Mouse (Mus musculus) bone marrow macrophage, adult 2 months (primary cell): ENCODE measurements around the gene Itga8.

ENCODE experiments used
- CTCF ChIP-seq: IDR thresholded peaks from 2 replicates; pipeline ENCODE4 v1.5.1; 2012; ENCODE audit warnings: low read depth, mild to moderate bottlenecking, low read length, moderate library complexity
- POLR2A ChIP-seq: IDR thresholded peaks from 2 replicates; pipeline ENCODE4 v1.6.1; 2012; ENCODE audit warnings: mild to moderate bottlenecking, low read depth, low read length, borderline replicate concordance

DNA sequence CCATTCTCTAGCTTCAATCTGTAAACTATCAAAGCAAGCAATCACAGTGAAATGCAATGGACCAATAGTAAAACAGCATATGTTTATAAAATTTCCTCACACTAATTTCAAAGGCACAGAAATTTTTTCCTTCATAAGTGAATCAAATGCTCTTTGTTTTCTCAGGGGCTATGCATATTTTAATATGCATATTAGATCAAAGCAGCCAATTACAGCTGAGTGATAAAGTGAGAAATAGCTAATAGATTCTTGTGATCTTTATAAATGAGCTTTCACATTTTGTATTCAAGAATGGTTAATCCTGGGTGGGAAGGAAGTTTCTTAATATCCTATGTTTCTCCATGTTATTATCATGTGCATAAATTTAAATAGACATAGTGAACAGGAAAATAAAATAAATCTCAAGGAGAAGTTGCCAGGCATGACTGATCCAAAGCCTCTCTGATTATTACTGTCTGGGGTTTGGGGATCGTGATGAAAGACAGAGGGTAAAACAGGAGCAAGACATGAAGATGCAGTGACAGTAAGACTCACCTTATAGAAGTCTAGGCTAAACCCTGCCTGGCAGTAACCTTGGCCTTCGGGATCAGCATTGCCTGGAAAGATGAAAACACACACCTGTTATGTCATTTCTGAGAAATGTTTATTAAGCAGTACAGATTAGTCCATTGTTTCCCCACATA lies 44.9 kb downstream of the Itga8 start:
- no peak for TF ChIP-seq CTCF
- TF ChIP-seq POLR2A: no peak
